Mouse (Mus musculus): ENCODE measurements around the gene Pogk. TPM values are rescaled to one million over a fixed set of nuclear protein-coding genes. Genes with fewer than 3 reads are reported as not detected.
A peak's percentile ranks its signal among the peaks of the same experiment; 100 is the strongest.

Gene Pogk
- total and polyA plus RNA-seq, 3 experiments: 0.22 TPM; not detected in 2

- ATAC-seq (ENCODE audit: extremely low read depth, insufficient number of reproducible peaks, low FRiP score, poor library complexity, severe bottlenecking) (no peak), DNase-seq (ENCODE audit: low spot score) (no peak)
- H3K36me3 ChIP-seq (replicated peaks): peaks cover 25% of the 10 kb centered on the region
- TF ChIP-seq GATA1 (IDR thresholded peaks at IDR 0.05; ENCODE audit: borderline replicate concordance, low read length) (no peak), POLR2AphosphoS5 (IDR thresholded peaks at IDR 0.05; ENCODE audit: insufficient replicate concordance, low read depth, low read length) (no peak), GATA2 (IDR thresholded peaks at IDR 0.05; ENCODE audit: borderline replicate concordance, low read depth, low read length) (no peak), CTCF (IDR thresholded peaks at IDR 0.05; ENCODE audit: low read depth, low read length) (no peak), TAL1 (conservative IDR thresholded peaks at IDR 0.05; ENCODE audit: low read depth, low read length) (no peak)
- no peaks in the 10 kb centered on the region for H3K27me3 ChIP-seq (ENCODE audit: insufficient read depth, low read length)
- H3K4me1 ChIP-seq (ENCODE audit: insufficient read depth, low read depth, low read length): peaks cover 28% of the 10 kb centered on the region
- H3K4me3 ChIP-seq (ENCODE audit: low read depth, low read length): peak overlapping the region; percentile 83
- 0 out of 2 replicates have a peak, but pooled peaks cover 4% of the 10 kb centered on the region for H3K9me3 ChIP-seq (replicated peaks)
Observed at GRCm38 (mm10) chr1:166378431-166379012, 31.1 kb downstream of the Pogk start.

- ATAC-seq (ENCODE audit: extremely low read depth, insufficient number of reproducible peaks, low FRiP score, poor library complexity, severe bottlenecking): no peak
- H3K4me3 ChIP-seq (ENCODE audit: low read depth, low read length): no peak overlapping the region
Observed at GRCm38 (mm10) chr1:166377171-166377570, 32.5 kb downstream of the Pogk start.

GRCm38 (mm10) chr1:166363122-166363521, 46.5 kb downstream of the Pogk start:
- ATAC-seq (ENCODE audit: extremely low read depth, insufficient number of reproducible peaks, low FRiP score, poor library complexity, severe bottlenecking) (no peak), DNase-seq (ENCODE audit: low spot score) (no peak)
- TF ChIP-seq GATA1 (IDR thresholded peaks at IDR 0.05; ENCODE audit: borderline replicate concordance, low read length) (no peak), TAL1 (conservative IDR thresholded peaks at IDR 0.05; ENCODE audit: low read depth, low read length) (no peak), GATA2 (IDR thresholded peaks at IDR 0.05; ENCODE audit: borderline replicate concordance, low read depth, low read length) (no peak), POLR2AphosphoS5 (IDR thresholded peaks at IDR 0.05; ENCODE audit: insufficient replicate concordance, low read depth, low read length) (no peak), CTCF (IDR thresholded peaks at IDR 0.05; ENCODE audit: low read depth, low read length) (no peak)
- H3K4me3 ChIP-seq (ENCODE audit: low read depth, low read length): no peak overlapping the region
- H3K36me3 ChIP-seq (replicated peaks): no peaks in the 10 kb centered on the region
- H3K4me1 ChIP-seq (ENCODE audit: insufficient read depth, low read depth, low read length): no peaks in the 10 kb centered on the region
- peaks cover 7% of the 10 kb centered on the region for H3K27me3 ChIP-seq (ENCODE audit: insufficient read depth, low read length)
- no peaks in the 10 kb centered on the region for H3K9me3 ChIP-seq (replicated peaks)

More at GRCm38 (mm10) chr1:166377171-166377570, 32.5 kb downstream of the Pogk start:
- H3K27me3 ChIP-seq (ENCODE audit: insufficient read depth, low read length): no peaks in the 10 kb centered on the region
- no peak for DNase-seq (ENCODE audit: low spot score)
- 0 out of 2 replicates have a peak, but pooled peaks cover 4% of the 10 kb centered on the region for H3K9me3 ChIP-seq (replicated peaks)
- TF ChIP-seq GATA2 (IDR thresholded peaks at IDR 0.05; ENCODE audit: borderline replicate concordance, low read depth, low read length): no peak
- no peak for TF ChIP-seq GATA1 (IDR thresholded peaks at IDR 0.05; ENCODE audit: borderline replicate concordance, low read length)
- no peak for TF ChIP-seq POLR2AphosphoS5 (IDR thresholded peaks at IDR 0.05; ENCODE audit: insufficient replicate concordance, low read depth, low read length)
- no peak for TF ChIP-seq CTCF (IDR thresholded peaks at IDR 0.05; ENCODE audit: low read depth, low read length)
- no peak for TF ChIP-seq TAL1 (conservative IDR thresholded peaks at IDR 0.05; ENCODE audit: low read depth, low read length)
- H3K4me1 ChIP-seq (ENCODE audit: insufficient read depth, low read depth, low read length): peaks cover 23% of the 10 kb centered on the region
- peaks cover 12% of the 10 kb centered on the region for H3K36me3 ChIP-seq (replicated peaks)

- ATAC-seq (ENCODE audit: extremely low read depth, insufficient number of reproducible peaks, low FRiP score, poor library complexity, severe bottlenecking) (no peak), DNase-seq (ENCODE audit: low spot score) (no peak)
- peaks cover 7% of the 10 kb centered on the region for H3K27me3 ChIP-seq (ENCODE audit: insufficient read depth, low read length)
- TF ChIP-seq TAL1 (conservative IDR thresholded peaks at IDR 0.05; ENCODE audit: low read depth, low read length): no peak
- no peak for TF ChIP-seq GATA2 (IDR thresholded peaks at IDR 0.05; ENCODE audit: borderline replicate concordance, low read depth, low read length)
- TF ChIP-seq GATA1 (IDR thresholded peaks at IDR 0.05; ENCODE audit: borderline replicate concordance, low read length): no peak
- no peak for TF ChIP-seq CTCF (IDR thresholded peaks at IDR 0.05; ENCODE audit: low read depth, low read length)
- no peak for TF ChIP-seq POLR2AphosphoS5 (IDR thresholded peaks at IDR 0.05; ENCODE audit: insufficient replicate concordance, low read depth, low read length)
- H3K4me3 ChIP-seq (ENCODE audit: low read depth, low read length): no peak overlapping the region
- H3K36me3 ChIP-seq (replicated peaks): no peaks in the 10 kb centered on the region
- H3K9me3 ChIP-seq (replicated peaks): no peaks in the 10 kb centered on the region
- H3K4me1 ChIP-seq (ENCODE audit: insufficient read depth, low read depth, low read length): no peaks in the 10 kb centered on the region
Observed at GRCm38 (mm10) chr1:166362659-166363058, 47.0 kb downstream of the Pogk start.

- TF ChIP-seq TAL1 (conservative IDR thresholded peaks at IDR 0.05; ENCODE audit: low read depth, low read length) (no peak), CTCF (IDR thresholded peaks at IDR 0.05; ENCODE audit: low read depth, low read length) (no peak), GATA2 (IDR thresholded peaks at IDR 0.05; ENCODE audit: borderline replicate concordance, low read depth, low read length) (no peak), GATA1 (IDR thresholded peaks at IDR 0.05; ENCODE audit: borderline replicate concordance, low read length) (no peak), POLR2AphosphoS5 (IDR thresholded peaks at IDR 0.05; ENCODE audit: insufficient replicate concordance, low read depth, low read length) (no peak)
- DNase-seq (ENCODE audit: low spot score): no peak
- H3K4me3 ChIP-seq (ENCODE audit: low read depth, low read length): no peak overlapping the region
- no peaks in the 10 kb centered on the region for H3K36me3 ChIP-seq (replicated peaks)
- H3K4me1 ChIP-seq (ENCODE audit: insufficient read depth, low read depth, low read length): no peaks in the 10 kb centered on the region
- no peaks in the 10 kb centered on the region for H3K9me3 ChIP-seq (replicated peaks)
- H3K27me3 ChIP-seq (ENCODE audit: insufficient read depth, low read length): peaks cover 7% of the 10 kb centered on the region
- no peak for ATAC-seq (ENCODE audit: extremely low read depth, insufficient number of reproducible peaks, low FRiP score, poor library complexity, severe bottlenecking)
Observed at GRCm38 (mm10) chr1:166361842-166362241, 47.8 kb downstream of the Pogk start.

- ATAC-seq (ENCODE audit: extremely low read depth, insufficient number of reproducible peaks, low FRiP score, poor library complexity, severe bottlenecking): no peak
- Histone ChIP-seq H3K36me3 (replicated peaks) (no peaks in the 10 kb centered on the region), H3K4me3 (ENCODE audit: low read depth, low read length) (no peak overlapping the region), H3K9me3 (replicated peaks) (no peaks in the 10 kb centered on the region), H3K27me3 (ENCODE audit: insufficient read depth, low read length) (peaks cover 7% of the 10 kb centered on the region), H3K4me1 (ENCODE audit: insufficient read depth, low read depth, low read length) (no peaks in the 10 kb centered on the region)
- no peak for DNase-seq (ENCODE audit: low spot score)
- TF ChIP-seq POLR2AphosphoS5 (IDR thresholded peaks at IDR 0.05; ENCODE audit: insufficient replicate concordance, low read depth, low read length): no peak
- no peak for TF ChIP-seq TAL1 (conservative IDR thresholded peaks at IDR 0.05; ENCODE audit: low read depth, low read length)
- TF ChIP-seq GATA1 (IDR thresholded peaks at IDR 0.05; ENCODE audit: borderline replicate concordance, low read length): no peak
- TF ChIP-seq CTCF (IDR thresholded peaks at IDR 0.05; ENCODE audit: low read depth, low read length): no peak
- no peak for TF ChIP-seq GATA2 (IDR thresholded peaks at IDR 0.05; ENCODE audit: borderline replicate concordance, low read depth, low read length)
Observed at GRCm38 (mm10) chr1:166360896-166361295, 48.8 kb downstream of the Pogk start.

Data from G1E (cell line).